Mouse (Mus musculus): Measurements from ENCODE around the gene Il16.
A peak's percentile ranks its signal among the peaks of the same experiment; 100 is the strongest.

Il16 gene

GRCm38 (mm10) chr7:83615272-83615671 is 130.3 kb downstream of the Il16 start:
- DNase-seq (ENCODE audit: low spot score in 2 of 2): no peak

GRCm38 (mm10) chr7:83611886-83612285 is 133.6 kb downstream of the Il16 start:
- DNase-seq (ENCODE audit: low spot score in 2 of 2): no peak

GRCm38 (mm10) chr7:83609891-83610290 is 135.6 kb downstream of the Il16 start:
- DNase-seq (ENCODE audit: low spot score in 2 of 2): no peak

- no peak for DNase-seq (ENCODE audit: low spot score in 2 of 2)
Observed at GRCm38 (mm10) chr7:83606796-83607195, 138.7 kb downstream of the Il16 start.

- DNase-seq (ENCODE audit: low spot score in 2 of 2): no peak
Observed at GRCm38 (mm10) chr7:83604180-83604944, 141.2 kb downstream of the Il16 start.

- DNase-seq (ENCODE audit: low spot score in 2 of 2): peak; percentile 33 to 56
Observed at GRCm38 (mm10) chr7:83599913-83600286, 145.6 kb downstream of the Il16 start.

- DNase-seq (ENCODE audit: low spot score in 2 of 2): no peak
Observed at GRCm38 (mm10) chr7:83598997-83599912, 146.3 kb downstream of the Il16 start.

- no peak for DNase-seq (ENCODE audit: low spot score in 2 of 2)
Observed at GRCm38 (mm10) chr7:83597063-83597462, 148.5 kb downstream of the Il16 start.

- DNase-seq (ENCODE audit: low spot score in 2 of 2): no peak
Observed at GRCm38 (mm10) chr7:83594056-83594455, 151.5 kb downstream of the Il16 start.
